Mouse (Mus musculus): ENCODE results near the gene Stpg4. TPM values are rescaled to one million over a fixed set of nuclear protein-coding genes. Genes with fewer than 3 reads are reported as not detected.

The Stpg4 gene
- polyA plus RNA-seq, 1 experiment from 2014 or later = not detected

DNA sequence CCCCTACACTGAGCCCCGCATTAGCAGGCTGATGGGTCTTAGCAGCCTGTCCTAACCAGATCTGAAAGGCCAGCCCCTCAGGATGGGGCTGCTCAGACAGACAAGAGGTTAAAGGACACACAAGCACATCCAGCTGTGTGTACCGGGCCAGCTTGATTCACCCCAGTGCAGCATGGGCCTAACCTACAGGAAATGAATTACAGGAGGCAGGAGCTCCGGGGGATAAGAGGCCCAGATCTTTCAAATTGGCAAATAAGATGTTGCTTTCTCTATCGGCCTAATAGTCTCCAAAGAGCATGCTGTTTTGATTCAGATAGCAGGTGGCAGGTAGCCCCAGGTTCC lies 82.3 kb downstream of the Stpg4 start:
- Histone ChIP-seq H3K4me2 (replicated peaks; ENCODE audit: low read depth, low read length) (no peak overlapping the region), H3K9me3 (ENCODE audit: control insufficient read depth, low read length) (no peaks in the 10 kb centered on the region), H3K27ac (ENCODE audit: low read depth, low read length) (no peak overlapping the region), H3K9ac (ENCODE audit: low read depth, low read length) (no peak overlapping the region), H3K27me3 (ENCODE audit: control insufficient read depth, insufficient read depth, low read length) (no peaks in the 10 kb centered on the region), H3K36me3 (ENCODE audit: control insufficient read depth, insufficient read depth, low read length) (no peaks in the 10 kb centered on the region), H3K4me1 (replicated peaks; ENCODE audit: control insufficient read depth, insufficient read depth, low read length) (peaks cover 3% of the 10 kb centered on the region; the same call in 1 of the 2 replicates), H3K4me3 (ENCODE audit: low read depth, low read length) (no peak overlapping the region)
- ATAC-seq (ENCODE audit: low FRiP score) (no peak), DNase-seq (ENCODE audit: low spot score) (no peak)
- 54% methylated on average over 4 of the region's 4 CpGs for WGBS

DNA sequence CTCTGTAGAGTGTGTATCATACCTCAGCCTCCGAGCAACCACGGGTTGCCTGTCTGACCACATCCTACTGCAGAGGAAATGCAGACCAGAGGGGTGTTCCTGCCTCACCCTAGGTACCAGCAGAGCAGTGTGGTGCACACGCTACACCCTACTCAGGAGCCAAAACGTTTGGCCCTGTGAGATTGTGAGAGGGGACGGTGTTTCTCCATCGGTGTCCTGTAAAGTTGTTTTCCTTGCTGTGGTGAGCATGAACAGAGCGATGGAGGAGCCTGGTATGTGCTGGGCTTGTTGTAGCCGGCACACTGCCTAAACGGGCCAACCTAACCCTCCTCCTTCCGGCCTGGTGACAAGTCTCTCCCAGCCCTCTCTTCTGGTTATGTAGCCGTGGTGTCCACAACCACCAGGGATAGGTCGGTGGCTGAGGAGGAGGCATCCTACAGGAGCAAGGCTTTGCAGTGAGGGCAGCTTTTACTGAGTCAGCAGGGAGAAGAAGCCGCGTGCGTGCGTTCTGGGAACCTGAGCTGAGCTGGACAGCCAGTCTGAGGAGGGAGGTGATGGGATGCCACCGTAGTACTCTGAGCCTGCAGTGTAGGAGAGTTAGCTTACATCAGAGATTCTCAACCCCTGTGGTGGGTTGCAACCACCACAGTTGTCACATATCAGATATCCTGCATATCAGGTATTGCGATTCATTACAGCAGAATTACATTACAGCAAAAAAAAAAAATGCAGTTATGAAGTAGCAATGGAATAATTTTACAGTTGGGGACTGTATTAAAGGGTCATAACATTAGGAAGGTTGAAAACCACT lies 82.9 kb downstream of the Stpg4 start:
- Histone ChIP-seq H3K4me2 (replicated peaks; ENCODE audit: low read depth, low read length) (no peak overlapping the region), H3K27ac (ENCODE audit: low read depth, low read length) (no peak overlapping the region), H3K4me1 (replicated peaks; ENCODE audit: control insufficient read depth, insufficient read depth, low read length) (peaks cover 3% of the 10 kb centered on the region; the same call in 1 of the 2 replicates), H3K27me3 (ENCODE audit: control insufficient read depth, insufficient read depth, low read length) (no peaks in the 10 kb centered on the region), H3K36me3 (ENCODE audit: control insufficient read depth, insufficient read depth, low read length) (no peaks in the 10 kb centered on the region), H3K9me3 (ENCODE audit: control insufficient read depth, low read length) (no peaks in the 10 kb centered on the region), H3K9ac (ENCODE audit: low read depth, low read length) (no peak overlapping the region), H3K4me3 (ENCODE audit: low read depth, low read length) (no peak overlapping the region)
- no peak for DNase-seq (ENCODE audit: low spot score)
- no peak for ATAC-seq (ENCODE audit: low FRiP score)
- WGBS = 71% methylated on average over 18 of the region's 18 CpGs

DNA sequence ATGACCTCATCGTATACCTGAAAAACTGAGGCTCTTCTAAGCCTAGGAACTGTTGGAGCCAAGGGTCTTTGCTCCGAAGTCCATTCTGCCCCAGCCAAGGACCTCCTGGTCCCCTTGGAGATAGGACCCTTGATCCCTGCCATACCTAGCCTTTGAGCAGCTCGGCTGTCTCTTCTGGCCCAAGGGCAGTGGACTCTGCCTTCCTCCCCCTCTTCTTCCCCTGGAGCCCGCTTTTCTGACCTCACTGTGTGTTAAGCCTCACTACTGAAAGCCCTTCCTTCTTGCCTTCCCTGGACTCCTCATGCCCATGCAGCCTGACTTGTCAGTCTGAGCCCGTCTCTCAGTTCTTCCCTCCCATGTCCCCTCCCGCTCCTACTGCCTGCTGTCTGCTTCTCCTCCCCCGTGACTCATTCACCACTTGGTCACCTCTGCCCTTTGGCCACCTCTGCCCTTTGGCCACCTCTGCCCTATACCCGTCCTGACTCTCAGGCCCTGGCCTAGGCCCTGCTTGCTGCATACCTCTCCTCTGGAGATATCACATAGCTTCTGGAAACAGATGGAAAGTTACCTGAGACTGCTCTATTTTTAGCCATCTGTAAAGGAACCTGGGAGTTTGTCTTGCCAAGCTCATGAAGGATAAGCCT lies 84.4 kb downstream of the Stpg4 start:
- DNase-seq (ENCODE audit: low spot score) = no peak
- Histone ChIP-seq H3K27ac (ENCODE audit: low read depth, low read length) (no peak overlapping the region), H3K27me3 (ENCODE audit: control insufficient read depth, insufficient read depth, low read length) (no peaks in the 10 kb centered on the region), H3K9ac (ENCODE audit: low read depth, low read length) (no peak overlapping the region), H3K9me3 (ENCODE audit: control insufficient read depth, low read length) (no peaks in the 10 kb centered on the region), H3K4me2 (replicated peaks; ENCODE audit: low read depth, low read length) (no peak overlapping the region), H3K36me3 (ENCODE audit: control insufficient read depth, insufficient read depth, low read length) (no peaks in the 10 kb centered on the region), H3K4me3 (ENCODE audit: low read depth, low read length) (no peak overlapping the region), H3K4me1 (replicated peaks; ENCODE audit: control insufficient read depth, insufficient read depth, low read length) (no peaks in the 10 kb centered on the region)
- ATAC-seq (ENCODE audit: low FRiP score) = no peak
- 60% methylated on average over 8 of the region's 8 CpGs for WGBS

Other genes starting within 250 kb of the Stpg4 start
- 69.4 and 69.8 TPM in 2 replicates for gene Mcfd2, start 161.8 kb downstream of the Stpg4 start, polyA plus RNA-seq (2014; fragmentation: Nextera tagmentation; extraction: Ambion mirVana)
- gene Ttc7, start 144.9 kb downstream of the Stpg4 start, polyA plus RNA-seq (2014; fragmentation: Nextera tagmentation; extraction: Ambion mirVana) = 2.7 and 3.0 TPM in 2 replicates
- 1,591 and 1,601 TPM in 2 replicates for gene Calm2, start 19.2 kb upstream of the Stpg4 start, polyA plus RNA-seq (2014; fragmentation: Nextera tagmentation; extraction: Ambion mirVana)
- 23.5 and 28.2 TPM in 2 replicates for gene Epcam, start 208.2 kb upstream of the Stpg4 start, polyA plus RNA-seq (2014; fragmentation: Nextera tagmentation; extraction: Ambion mirVana)
- 76.8 and 84.1 TPM in 2 replicates for gene Msh2, start 244.6 kb upstream of the Stpg4 start, polyA plus RNA-seq (2014; fragmentation: Nextera tagmentation; extraction: Ambion mirVana)

All from hindbrain, embryonic 11.5 days (tissue).